In genomic region chr5:140178058-140178690, GRCm38 (mm10) we compare ENCODE assay signal across 8 mouse cellular contexts.
DNase-seq lines count a peak whose midpoint lies in the region; ATAC-seq and TF ChIP-seq lines count a peak whose summit lies in the region.

No protein-coding gene starts in this region.

- no peak for TF ChIP-seq EP300 in lung, postnatal 0 days (IDR thresholded peaks at IDR 0.05)

- H3K4me2 ChIP-seq in lung, postnatal 0 days (replicated peaks; ENCODE audit: low read depth, low read length): no peak overlapping the region

- H3K9ac ChIP-seq in lung, postnatal 0 days (replicated peaks; ENCODE audit: low read depth): no peak overlapping the region

- TF ChIP-seq CTCF in lung, postnatal 0 days (IDR thresholded peaks at IDR 0.05): peak; percentile 9; the same call in 1 of the 2 replicates

- intact Hi-C loops in left cerebral cortex, postnatal 25 days (cut with DNase I): no loop called here
- intact Hi-C loops in heart, postnatal 25 days (cut with DNase I): loop anchor here (2.0 to 5.0 kb wide), 2 partner anchors 36 to 123 kb away; no protein-coding TSS in a partner anchor

- WGBS in lung, postnatal 0 days: 43% methylated on average over 10 of the region's 10 CpGs

- no peak overlapping the region for H3K4me3 ChIP-seq in lung, postnatal 0 days (ENCODE audit: low read depth, low read length)

- ATAC-seq in lung, postnatal 0 days: no peak

- H3K4me1 ChIP-seq in lung, postnatal 0 days (ENCODE audit: insufficient read depth, low read depth, low read length): no peaks in the 10 kb centered on the region

- DNase-seq in left cerebral cortex, postnatal 25 days (ENCODE audit: low spot score in 2 of 2): peak; percentile 16 to 18
- DNase-seq in left cerebral cortex, adult 8-10 months (ENCODE audit: low spot score in 2 of 2): no peak
- DNase-seq in cerebellum, postnatal 25 days: peak; percentile 71 to 76
- DNase-seq in heart, postnatal 25 days (ENCODE audit: low spot score): peak; percentile 3
- peak; percentile 25 for DNase-seq in lung, postnatal 0 days (ENCODE audit: low spot score)
- DNase-seq in liver: no peak
- no peak for DNase-seq in layer of hippocampus, adult 8-10 months (ENCODE audit: low spot score in 2 of 2)
- no peak for DNase-seq in left cerebral cortex, adult 9 months (ENCODE audit: low spot score in 2 of 2)

- no peaks in the 10 kb centered on the region for H3K27me3 ChIP-seq in lung, postnatal 0 days (replicated peaks; ENCODE audit: insufficient read depth, low read length)

- H3K36me3 ChIP-seq in lung, postnatal 0 days (ENCODE audit: insufficient read depth, low read length): no peaks in the 10 kb centered on the region

- H3K9me3 ChIP-seq in lung, postnatal 0 days (ENCODE audit: low read length): no peaks in the 10 kb centered on the region

- H3K27ac ChIP-seq in lung, postnatal 0 days (ENCODE audit: low read length): no peak overlapping the region

Comparison
In these comparisons a context has a peak if more than half of its experiments do, and no peak if none do; other contexts are left out.
1. DNase-seq: peak in left cerebral cortex, postnatal 25 days (2 of 2), cerebellum, postnatal 25 days (2 of 2), heart, postnatal 25 days (single experiment) and lung, postnatal 0 days (single experiment); none in left cerebral cortex, adult 8-10 months (0 of 2), liver (single experiment), layer of hippocampus, adult 8-10 months (0 of 2) and left cerebral cortex, adult 9 months (0 of 2).